Mouse (Mus musculus): ENCODE measurements around the gene 4933424G06Rik.

DNA sequence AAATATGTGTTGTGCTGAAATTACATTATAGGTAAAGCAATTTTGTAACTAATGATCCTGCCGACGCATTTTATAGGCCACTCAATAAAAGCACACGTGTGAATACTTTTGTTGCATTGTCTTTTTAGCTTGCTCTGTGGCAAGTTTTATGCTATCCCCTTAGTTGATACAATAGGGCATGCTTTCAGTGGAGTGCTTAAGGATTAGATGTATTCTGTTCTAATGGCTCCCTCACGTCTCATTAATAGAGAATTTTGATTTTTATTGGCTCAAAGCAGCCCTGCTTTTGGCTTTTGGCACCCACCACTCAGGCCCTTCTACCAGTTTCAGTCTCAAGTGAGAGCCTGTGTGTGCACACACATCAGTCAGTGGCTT, 14.1 kb downstream of the 4933424G06Rik start:
- TF ChIP-seq CTCF (IDR thresholded peaks at IDR 0.05; ENCODE audit: insufficient read depth, low read depth, low read length) = no peak
- TF ChIP-seq POLR2A (IDR thresholded peaks at IDR 0.05; ENCODE audit: insufficient read depth, low read depth, low read length) = no peak

Measured in olfactory bulb, adult 2 months (tissue).